Mouse (Mus musculus) midbrain, embryonic 16.5 days (tissue): ENCODE measurements at regions not wholly inside any gene's neighbourhood (a gene's known extent, or its start where the extent isn't known, plus 50 kb on each side); places are given as distances from the start of the nearest gene placed in this dataset.

Experiments used
- ATAC-seq: fragments of 200-750 bp; cut with Nextera tagmentation; 2 replicates; pipeline ENCODE4 v1.8.0; 2017; ENCODE audit warnings: moderate TSS enrichment
- H3K27ac ChIP-seq: fragments of 300-500 bp; sonication (generic); 2 replicates; pipeline ENCODE4 v1.5.1; 2014; ENCODE audit warnings: mild to moderate bottlenecking, low read length, mixed read lengths
- H3K27me3 ChIP-seq: fragments of 300-500 bp; sonication (generic); 2 replicates; pipeline ENCODE4 v1.6.1; 2014; ENCODE audit warnings: low read depth, low read length, mixed read lengths; ENCODE audit not compliant: control insufficient read depth, insufficient read depth
- H3K36me3 ChIP-seq: fragments of 300-500 bp; sonication (generic); 2 replicates; pipeline ENCODE4 v1.6.1; 2014; ENCODE audit warnings: mild to moderate bottlenecking, low read length, moderate library complexity, mixed read lengths; ENCODE audit not compliant: control insufficient read depth, insufficient read depth
- H3K4me1 ChIP-seq: fragments of 300-500 bp; sonication (generic); 2 replicates; pipeline ENCODE4 v1.6.1; 2014; ENCODE audit warnings: mild to moderate bottlenecking, low read length, mixed read lengths; ENCODE audit not compliant: control insufficient read depth, insufficient read depth
- H3K4me2 ChIP-seq: fragments of 300-500 bp; sonication (generic); 2 replicates; pipeline ENCODE4 v1.6.1; 2014; ENCODE audit warnings: mild to moderate bottlenecking, low read length, mixed read lengths
- H3K4me3 ChIP-seq: fragments of 300-500 bp; sonication (generic); 2 replicates; pipeline ENCODE4 v1.5.1; 2014; ENCODE audit warnings: low read depth, mild to moderate bottlenecking, low read length, moderate library complexity, mixed read lengths
- H3K9ac ChIP-seq: fragments of 300-500 bp; sonication (generic); 2 replicates; pipeline ENCODE4 v1.6.1; 2014; ENCODE audit warnings: low read depth, low read length, mixed read lengths
- H3K9me3 ChIP-seq: fragments of 300-500 bp; sonication (generic); replicated peaks from 2 replicates; pipeline ENCODE4 v1.6.1; 2014; ENCODE audit warnings: mild to moderate bottlenecking, low read length, mixed read lengths; ENCODE audit not compliant: control insufficient read depth, poor library complexity, severe bottlenecking
- WGBS: fragments of 180-500 bp; shearing (Covaris S2); extraction: QIAGEN DNeasy Blood & Tissue Kit; methylation state at CpG from one replicate; pipeline ENCODE4 v1.1.7; 2014; 5-methylcytosine and 5-hydroxymethylcytosine counted together

GRCm38 (mm10) chr10:12017286-12017685, 674.1 kb downstream of the Epm2a start:
- no peak overlapping the region for H3K4me3 ChIP-seq
- no peak overlapping the region for H3K4me2 ChIP-seq
- 92% methylated on average over 2 of the region's 2 CpGs for WGBS
- H3K4me1 ChIP-seq: no peaks in the 10 kb centered on the region
- no peaks in the 10 kb centered on the region; the same call in 1 of the 2 replicates for H3K9me3 ChIP-seq
- no peak overlapping the region for H3K9ac ChIP-seq
- ATAC-seq: no peak
- H3K27ac ChIP-seq: no peak overlapping the region
- H3K36me3 ChIP-seq: no peaks in the 10 kb centered on the region
- H3K27me3 ChIP-seq: no peaks in the 10 kb centered on the region

GRCm38 (mm10) chr10:12018281-12018680, 675.1 kb downstream of the Epm2a start:
- ATAC-seq: no peak
- WGBS: 30% methylated on average over 5 of the region's 5 CpGs
- H3K36me3 ChIP-seq: no peaks in the 10 kb centered on the region

GRCm38 (mm10) chr10:12019159-12019779, 676.1 kb downstream of the Epm2a start:
- Histone ChIP-seq H3K4me3 (no peak overlapping the region), H3K9me3 (no peaks in the 10 kb centered on the region), H3K27me3 (no peaks in the 10 kb centered on the region), H3K4me1 (no peaks in the 10 kb centered on the region), H3K36me3 (no peaks in the 10 kb centered on the region), H3K9ac (no peak overlapping the region), H3K4me2 (no peak overlapping the region), H3K27ac (no peak overlapping the region)
- WGBS: 66% methylated on average over 14 of the region's 14 CpGs
- no peak for ATAC-seq

More at GRCm38 (mm10) chr10:12018281-12018680, 675.1 kb downstream of the Epm2a start:
- Histone ChIP-seq H3K4me2 (no peak overlapping the region), H3K27ac (no peak overlapping the region), H3K4me3 (no peak overlapping the region), H3K9me3 (no peaks in the 10 kb centered on the region), H3K9ac (no peak overlapping the region), H3K4me1 (no peaks in the 10 kb centered on the region), H3K27me3 (no peaks in the 10 kb centered on the region)

GRCm38 (mm10) chr10:12020576-12020975, 677.4 kb downstream of the Epm2a start:
- H3K27ac ChIP-seq: no peak overlapping the region
- no peak overlapping the region for H3K9ac ChIP-seq
- ATAC-seq: no peak
- H3K4me1 ChIP-seq: no peaks in the 10 kb centered on the region
- no peak overlapping the region for H3K4me3 ChIP-seq
- no peaks in the 10 kb centered on the region for H3K9me3 ChIP-seq
- 88% methylated on average over 4 of the region's 4 CpGs for WGBS
- no peaks in the 10 kb centered on the region for H3K36me3 ChIP-seq
- H3K4me2 ChIP-seq: no peak overlapping the region
- H3K27me3 ChIP-seq: no peaks in the 10 kb centered on the region

- Histone ChIP-seq H3K27me3 (no peaks in the 10 kb centered on the region), H3K36me3 (no peaks in the 10 kb centered on the region), H3K9ac (no peak overlapping the region), H3K9me3 (no peaks in the 10 kb centered on the region), H3K4me1 (no peaks in the 10 kb centered on the region), H3K4me3 (no peak overlapping the region), H3K4me2 (no peak overlapping the region), H3K27ac (no peak overlapping the region)
- no peak for ATAC-seq
- WGBS: 52% methylated on average over 1 of the region's 1 CpGs
Observed at GRCm38 (mm10) chr10:12035159-12035558, 692.0 kb downstream of the Epm2a start.

- ATAC-seq: no peak
- Histone ChIP-seq H3K27me3 (no peaks in the 10 kb centered on the region), H3K4me3 (no peak overlapping the region), H3K36me3 (no peaks in the 10 kb centered on the region), H3K9me3 (no peaks in the 10 kb centered on the region), H3K4me2 (no peak overlapping the region), H3K27ac (no peak overlapping the region), H3K9ac (no peak overlapping the region), H3K4me1 (no peaks in the 10 kb centered on the region)
- WGBS: 64% methylated on average over 2 of the region's 2 CpGs
Observed at GRCm38 (mm10) chr10:12045937-12046336, 702.7 kb downstream of the Epm2a start.

- Histone ChIP-seq H3K4me1 (no peaks in the 10 kb centered on the region), H3K9ac (no peak overlapping the region), H3K4me3 (no peak overlapping the region), H3K9me3 (no peaks in the 10 kb centered on the region), H3K36me3 (no peaks in the 10 kb centered on the region), H3K27ac (no peak overlapping the region), H3K4me2 (no peak overlapping the region), H3K27me3 (no peaks in the 10 kb centered on the region)
- no peak for ATAC-seq
- 86% methylated on average over 1 of the region's 1 CpGs for WGBS
Observed at GRCm38 (mm10) chr10:12059728-12060127, 716.5 kb downstream of the Epm2a start.

- Histone ChIP-seq H3K4me3 (no peak overlapping the region), H3K4me2 (no peak overlapping the region), H3K36me3 (no peaks in the 10 kb centered on the region), H3K27me3 (no peaks in the 10 kb centered on the region), H3K9me3 (no peaks in the 10 kb centered on the region), H3K4me1 (no peaks in the 10 kb centered on the region), H3K9ac (no peak overlapping the region), H3K27ac (no peak overlapping the region)
- ATAC-seq: no peak
- 88% methylated on average over 5 of the region's 5 CpGs for WGBS
Observed at GRCm38 (mm10) chr10:12061069-12061861, 718.1 kb downstream of the Epm2a start.

- WGBS: 71% methylated on average over 1 of the region's 1 CpGs
- Histone ChIP-seq H3K4me2 (no peak overlapping the region), H3K9ac (no peak overlapping the region), H3K27ac (no peak overlapping the region), H3K36me3 (no peaks in the 10 kb centered on the region), H3K4me3 (no peak overlapping the region), H3K9me3 (no peaks in the 10 kb centered on the region), H3K4me1 (no peaks in the 10 kb centered on the region), H3K27me3 (no peaks in the 10 kb centered on the region)
- ATAC-seq: no peak
Observed at GRCm38 (mm10) chr10:12062302-12062701, 719.1 kb downstream of the Epm2a start.
